Mouse (Mus musculus) induced T-regulatory cell, adult 2 months (primary cell): ENCODE measurements at regions not wholly inside any gene's neighbourhood (a gene's known extent, or its start where the extent isn't known, plus 50 kb on each side); places are given as distances from the start of the nearest gene placed in this dataset.

Experiments used
- DNase-seq: peaks from one replicate; pipeline ENCODE4 v3.0.0-alpha.2; 2012; ENCODE audit warnings: low read depth

DNA sequence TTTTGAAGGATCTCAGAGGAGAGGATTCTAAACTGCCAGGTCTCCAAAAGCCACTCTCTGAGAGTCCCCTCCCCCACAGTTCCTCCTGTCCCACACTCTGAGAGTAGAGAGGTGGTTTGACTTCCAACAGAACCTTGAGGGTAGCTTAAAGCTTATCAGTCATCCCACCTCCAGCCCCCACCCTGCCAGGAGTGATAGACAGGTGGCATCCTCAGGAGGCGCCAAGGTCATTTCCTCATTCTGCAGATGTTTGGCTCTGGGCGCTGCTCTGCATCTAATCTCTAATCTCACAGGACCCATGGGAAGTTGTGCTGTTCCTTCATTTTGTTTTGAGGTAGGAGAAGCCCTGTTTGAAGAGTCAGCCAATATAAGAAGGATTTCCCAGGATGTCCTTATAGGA is 96.2 kb downstream of the Hes1 start:
- no peak for DNase-seq

DNA sequence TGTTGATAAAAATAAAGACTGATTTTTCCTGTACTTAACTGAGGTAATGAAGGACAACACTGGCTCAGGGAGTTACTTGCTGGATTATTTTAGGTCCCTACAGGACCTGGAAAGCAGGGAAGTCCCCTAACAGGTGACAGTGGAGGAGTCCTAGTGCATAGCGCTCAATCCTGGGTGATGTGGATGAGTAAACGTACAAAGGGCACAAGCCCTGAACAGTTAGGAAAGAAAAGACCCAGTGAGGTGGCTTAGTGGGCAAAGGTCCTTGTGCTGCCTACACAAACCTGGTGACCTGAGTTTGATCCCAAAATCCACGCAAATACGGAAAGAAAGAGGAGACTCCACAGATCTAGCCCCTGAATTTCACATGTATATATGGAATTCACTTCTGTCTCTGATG is 99.1 kb downstream of the Hes1 start:
- DNase-seq, result no peak

DNA sequence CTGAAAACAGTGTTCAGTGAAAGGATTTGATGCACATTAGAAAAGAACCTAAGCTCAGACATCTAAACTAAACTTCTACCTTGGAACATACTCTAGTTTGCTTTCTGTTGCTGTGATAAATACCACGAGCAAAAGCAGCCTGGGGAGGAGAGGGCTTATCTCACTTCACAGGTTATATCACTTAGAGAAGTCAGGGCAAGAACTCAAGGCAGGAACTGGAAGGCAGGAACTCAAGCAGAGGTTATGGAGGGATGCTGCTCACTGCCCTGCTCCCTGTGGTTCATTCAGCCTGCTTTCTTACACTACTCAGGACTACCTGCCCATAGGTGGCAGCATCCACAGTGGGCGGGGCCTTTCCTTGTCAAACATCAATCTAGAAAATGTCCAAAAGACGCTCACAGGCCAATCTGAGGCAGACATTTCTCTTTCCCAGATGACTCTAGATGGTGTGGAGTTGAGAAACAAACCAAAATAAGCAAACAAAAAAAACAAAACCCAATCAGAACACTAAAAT is 101.5 kb downstream of the Hes1 start:
- DNase-seq, result no peak

DNA sequence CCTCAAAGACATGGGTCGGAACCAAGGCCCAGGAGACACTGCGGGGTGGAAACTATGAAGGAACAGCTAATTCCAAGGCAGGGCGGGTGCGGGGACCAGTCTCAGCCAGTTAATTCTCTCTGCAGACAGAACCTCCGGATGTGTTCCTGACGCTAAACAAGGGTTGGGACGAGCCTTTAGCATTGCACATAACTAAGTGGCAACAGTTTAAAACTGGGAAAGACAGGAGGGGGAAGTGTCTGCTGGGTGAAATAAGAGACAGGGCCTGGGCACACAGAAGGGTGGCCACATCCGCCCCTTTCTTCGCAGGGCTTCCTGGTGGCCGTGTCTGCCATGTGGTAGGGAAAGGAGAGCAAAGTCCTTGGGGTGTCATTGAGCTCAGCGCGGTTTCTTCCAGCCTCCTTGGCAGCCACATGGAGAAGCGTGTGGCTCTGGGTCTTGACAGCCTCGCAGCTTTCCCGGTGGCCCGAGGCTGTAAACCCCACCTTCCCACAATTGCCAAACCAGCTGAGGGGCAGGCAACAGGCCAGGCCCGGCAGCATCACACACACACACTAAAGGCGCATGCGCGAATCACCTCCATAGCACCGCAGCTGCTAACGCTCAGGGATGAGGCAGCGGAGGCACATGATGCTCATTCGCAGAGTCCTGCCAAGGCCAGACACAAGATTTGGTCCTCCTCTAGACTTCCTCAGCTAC is 95.8 kb downstream of the Cpn2 start:
- DNase-seq, result peak; percentile 50

DNA sequence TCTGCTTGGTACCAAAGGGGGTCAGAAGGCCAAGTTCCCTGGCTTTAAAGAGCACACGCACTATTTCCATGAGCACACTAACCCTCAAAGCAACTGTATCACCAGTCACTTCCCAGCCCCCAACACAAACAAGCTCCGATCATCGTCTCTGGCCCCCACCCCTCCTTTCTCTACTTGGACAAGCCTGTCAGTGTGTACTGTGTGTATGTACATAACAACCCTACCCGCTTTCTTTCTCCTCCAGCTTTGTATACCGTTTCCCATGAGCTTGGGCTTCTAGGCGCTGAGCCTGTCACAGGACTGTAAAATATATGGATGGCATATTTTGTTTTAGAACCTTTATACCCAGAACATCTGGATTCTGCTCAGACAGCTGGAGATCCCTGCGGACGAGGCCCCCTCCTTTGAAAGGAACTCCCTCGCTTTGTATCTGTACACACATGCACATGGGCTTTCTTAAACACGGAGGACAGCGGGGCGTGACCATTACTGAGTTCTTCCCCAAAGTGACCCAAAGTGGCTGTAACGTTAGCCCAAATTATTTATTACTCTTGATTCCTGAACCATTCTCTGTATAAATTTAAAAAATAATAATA is 95.1 kb downstream of the Cpn2 start:
- no peak for DNase-seq

DNA sequence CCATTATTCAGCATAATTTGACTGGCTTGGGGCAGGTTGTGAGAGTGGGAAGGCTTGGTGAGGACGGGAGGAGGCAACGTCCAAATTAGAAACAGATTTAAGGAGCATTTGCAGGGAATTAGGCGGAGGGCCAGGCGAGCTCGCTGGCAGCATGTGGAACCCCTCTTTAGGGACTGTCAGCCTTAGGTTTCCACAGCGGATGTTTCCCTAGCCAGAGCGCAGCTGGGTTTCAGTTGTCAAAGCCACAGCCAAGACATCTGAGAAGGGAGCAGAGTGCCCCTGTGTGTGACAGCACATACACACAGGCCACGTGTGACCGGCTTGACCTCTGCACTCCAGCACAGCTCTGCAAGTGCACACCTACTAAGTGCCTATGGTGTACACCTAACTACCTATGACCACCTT is 94.5 kb downstream of the Cpn2 start:
- no peak for DNase-seq

DNA sequence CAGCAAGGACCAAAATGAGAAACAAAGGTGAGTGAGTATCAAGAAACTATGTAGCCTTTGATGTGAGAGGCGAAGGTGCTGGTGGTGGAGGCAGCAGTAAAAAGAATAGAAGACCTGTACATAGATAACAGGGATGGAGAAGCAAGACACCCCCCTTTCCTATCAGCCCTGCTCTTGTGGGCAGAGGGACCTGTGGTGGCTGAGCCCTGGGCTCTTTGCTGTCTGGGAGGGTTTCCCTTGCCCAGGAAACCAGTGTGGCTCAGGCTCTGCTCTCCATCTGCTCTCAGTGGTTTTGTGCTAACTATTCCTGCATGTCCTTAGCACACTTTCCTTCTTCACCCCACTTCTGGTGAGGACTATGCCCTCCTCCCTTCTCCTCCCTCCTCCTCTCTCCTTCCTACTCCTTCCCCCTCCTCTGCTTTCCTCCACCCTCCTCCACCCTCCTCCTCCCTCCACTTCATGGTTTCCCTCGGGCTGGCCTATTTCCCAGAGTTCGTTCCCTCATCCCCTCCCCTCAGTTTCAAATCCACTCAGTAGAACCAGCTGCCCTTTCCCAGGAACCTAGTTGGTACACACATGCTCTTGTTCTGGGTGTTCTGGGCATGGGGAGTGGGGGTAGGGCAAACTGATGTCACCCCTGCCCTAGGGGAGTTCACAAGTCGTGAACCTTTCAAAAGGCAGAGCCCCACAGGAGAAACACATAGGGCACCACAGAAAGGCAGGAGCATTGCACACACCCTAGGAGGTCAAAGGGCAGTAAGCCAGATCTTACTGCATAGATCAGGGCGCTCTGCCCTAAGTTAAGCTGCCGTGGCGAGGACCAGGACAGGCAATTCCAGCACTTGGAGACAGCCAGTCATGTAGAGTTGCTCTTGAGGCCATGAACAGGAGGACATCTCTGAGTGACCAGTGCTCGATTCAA is 93.1 kb downstream of the Cpn2 start:
- no peak for DNase-seq

DNA sequence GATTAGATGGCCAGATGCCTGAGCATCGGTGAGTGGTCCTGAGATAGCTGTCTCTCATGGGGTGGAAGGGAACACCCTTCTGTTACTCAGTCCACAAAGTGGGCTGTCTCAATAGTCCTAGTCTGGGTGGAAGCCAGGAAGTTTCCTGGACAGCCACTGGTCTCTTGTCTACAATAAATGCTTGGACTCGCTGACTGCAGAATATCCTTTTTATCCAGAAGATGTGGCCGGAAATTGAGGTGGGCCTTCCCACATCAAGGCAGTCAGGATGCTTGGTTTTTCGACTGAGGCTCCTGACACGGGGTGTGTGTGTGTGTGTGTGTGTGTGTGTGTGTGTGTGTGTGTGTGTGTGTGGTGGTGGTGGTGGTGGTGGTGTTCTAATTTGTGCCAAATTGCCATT is 91.0 kb downstream of the Cpn2 start:
- no peak for DNase-seq

DNA sequence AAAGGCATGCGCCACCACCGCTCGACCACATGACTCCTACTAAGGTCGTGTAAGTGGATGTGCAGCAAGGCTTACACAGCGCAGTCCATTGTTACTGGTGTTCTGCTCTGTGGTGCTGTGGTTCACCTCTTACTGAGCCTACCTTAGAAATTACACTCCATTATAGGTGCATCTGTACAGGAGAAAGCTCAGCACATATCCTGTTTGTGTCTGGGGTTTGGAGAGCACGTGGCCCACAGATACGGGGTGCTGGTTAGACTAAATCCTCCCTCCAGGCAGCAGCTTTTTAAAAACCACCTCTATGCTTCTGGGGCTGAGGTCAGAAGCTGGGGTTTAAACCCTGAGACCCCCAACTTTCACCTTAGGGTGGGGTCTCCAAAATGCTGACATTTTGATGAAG is 89.5 kb downstream of the Cpn2 start:
- peak; percentile 50 for DNase-seq

DNA sequence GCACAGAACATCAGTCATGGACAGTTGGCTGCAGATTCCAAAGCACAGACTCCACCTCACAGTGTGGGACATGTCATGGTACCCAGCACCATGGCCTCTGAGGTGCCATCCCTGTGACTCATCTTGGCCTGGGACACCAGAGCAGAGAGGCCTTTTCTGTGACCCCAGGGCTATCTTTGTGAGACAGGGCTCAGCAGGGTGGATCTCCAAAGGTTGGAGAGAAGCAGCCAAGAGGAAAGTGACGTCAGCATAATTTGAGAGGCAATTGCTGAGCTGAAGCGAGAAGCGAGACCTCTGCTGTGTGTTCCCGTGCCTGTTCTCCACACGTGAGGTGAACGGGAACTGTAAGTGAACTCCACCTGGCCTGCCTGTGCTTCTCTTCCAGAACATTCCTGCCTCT is 88.7 kb downstream of the Cpn2 start:
- no peak for DNase-seq

DNA sequence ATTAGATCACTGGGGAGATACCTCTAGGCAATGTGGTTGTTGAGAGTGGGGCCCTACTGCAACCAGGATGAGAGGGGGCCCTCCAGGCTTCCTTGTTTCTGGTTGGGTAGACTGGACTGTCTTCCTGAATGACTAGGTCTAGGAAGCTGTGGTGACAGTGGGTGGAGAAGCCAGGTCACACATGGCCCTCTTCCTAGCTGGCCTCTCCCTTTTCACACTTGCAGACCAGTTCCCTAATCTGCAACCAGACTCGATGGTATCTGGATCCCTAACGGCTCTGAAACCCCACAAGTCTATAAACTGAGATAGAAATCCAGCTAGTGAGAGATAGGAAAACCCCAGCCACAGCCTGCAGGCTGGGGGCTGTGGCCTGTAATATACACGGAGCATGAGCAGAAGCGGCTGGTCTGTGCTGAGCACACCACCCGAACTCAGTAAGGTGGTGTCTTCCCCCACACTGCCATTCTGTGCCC is 87.8 kb downstream of the Cpn2 start:
- no peak for DNase-seq

DNA sequence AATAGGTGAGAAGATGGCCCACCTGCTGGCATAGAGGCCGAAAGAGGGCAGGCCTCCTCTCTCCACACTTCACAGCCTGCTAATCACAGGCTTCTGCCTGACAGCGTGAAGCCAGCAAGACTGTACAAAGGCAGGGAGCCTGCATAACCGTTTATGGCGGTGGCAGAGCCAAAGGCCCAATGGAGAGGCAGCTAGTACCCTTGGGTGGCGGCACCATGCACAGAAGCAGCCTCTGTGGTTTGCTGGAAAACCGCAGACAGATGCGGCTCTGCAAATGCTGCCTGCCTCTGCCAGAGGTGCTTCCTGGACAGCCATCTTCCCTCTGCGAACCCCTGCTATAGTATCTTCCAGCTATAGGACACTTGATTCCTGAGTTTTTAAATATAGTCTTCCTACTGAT is 86.2 kb downstream of the Cpn2 start:
- DNase-seq, result peak; percentile 53

DNA sequence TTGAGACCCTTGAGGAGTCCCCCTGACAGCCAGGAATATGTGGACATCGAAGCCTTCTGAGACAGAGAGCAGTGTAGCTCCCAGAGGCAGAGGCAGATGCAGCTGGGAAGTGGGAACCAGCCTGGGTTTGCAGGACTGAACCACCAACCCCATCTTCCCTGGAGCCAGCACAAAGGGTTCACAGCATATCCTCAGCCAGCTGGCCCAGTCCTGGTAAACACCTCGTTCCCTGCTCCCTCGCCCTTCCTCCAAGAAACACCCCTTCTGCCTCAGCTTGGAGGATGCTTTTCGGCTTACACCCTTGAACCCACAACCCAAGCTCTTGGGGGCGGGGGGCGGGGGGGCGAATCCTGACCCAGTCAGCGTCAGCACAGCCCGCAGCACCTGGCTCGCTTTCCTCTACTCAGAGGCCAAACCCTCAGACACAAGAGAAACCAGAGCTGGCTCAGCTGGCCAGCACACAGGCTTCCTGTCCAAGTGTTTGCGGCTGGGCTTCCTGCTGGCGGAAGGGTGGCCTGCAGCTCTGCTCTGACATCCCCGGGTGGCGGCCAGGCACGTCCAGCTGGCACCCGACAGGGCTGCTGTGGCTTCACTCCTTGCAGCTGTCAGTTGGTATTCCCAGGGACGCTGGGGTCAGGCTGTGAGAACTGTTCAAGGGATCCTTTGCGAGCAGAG is 82.6 kb downstream of the Cpn2 start:
- peak; percentile 30 for DNase-seq

DNA sequence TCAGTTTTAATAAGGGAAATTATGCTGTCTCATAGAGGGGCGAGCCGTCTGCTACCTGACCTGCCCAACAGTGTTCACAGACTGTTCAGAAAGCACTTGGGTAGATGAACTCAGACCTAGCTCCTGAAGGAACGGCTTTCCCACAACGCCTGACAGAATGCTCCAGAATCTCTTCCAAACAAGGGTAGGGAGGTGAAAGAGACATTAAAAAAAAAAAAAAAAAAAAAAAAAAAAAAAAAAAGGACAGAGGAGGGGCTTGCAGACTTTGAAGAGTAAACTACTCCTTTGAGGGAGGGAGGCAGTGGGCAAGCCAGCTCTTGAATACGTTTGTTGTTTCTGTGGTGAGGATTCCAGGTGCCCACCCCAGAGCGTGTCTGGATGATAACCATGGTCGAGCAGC is 81.6 kb downstream of the Cpn2 start:
- DNase-seq, result no peak

DNA sequence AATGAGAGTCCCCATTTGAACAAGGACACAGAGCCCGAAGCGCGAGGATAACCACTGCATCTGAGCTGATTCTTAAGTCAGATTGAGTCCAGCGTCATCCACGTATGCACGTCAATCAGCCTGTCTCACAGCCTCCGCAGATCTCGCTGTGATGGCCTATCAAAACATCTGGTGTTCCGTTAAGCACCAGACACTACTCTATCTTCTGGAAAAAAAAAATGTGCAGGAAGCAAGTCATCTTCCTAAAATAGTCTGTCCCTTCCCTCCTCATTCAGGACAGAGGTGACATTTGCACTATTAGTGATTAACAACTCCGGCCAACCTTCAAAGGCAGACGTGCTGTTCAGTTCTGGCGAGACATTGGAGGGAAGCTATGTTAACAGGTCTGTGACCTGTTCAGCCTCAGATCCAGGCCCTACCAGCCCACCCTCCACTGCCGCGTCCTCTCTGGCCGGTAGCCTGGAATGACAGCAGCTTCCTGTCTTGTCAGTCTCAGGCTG is 81.0 kb downstream of the Cpn2 start:
- DNase-seq, result peak; percentile 29

DNA sequence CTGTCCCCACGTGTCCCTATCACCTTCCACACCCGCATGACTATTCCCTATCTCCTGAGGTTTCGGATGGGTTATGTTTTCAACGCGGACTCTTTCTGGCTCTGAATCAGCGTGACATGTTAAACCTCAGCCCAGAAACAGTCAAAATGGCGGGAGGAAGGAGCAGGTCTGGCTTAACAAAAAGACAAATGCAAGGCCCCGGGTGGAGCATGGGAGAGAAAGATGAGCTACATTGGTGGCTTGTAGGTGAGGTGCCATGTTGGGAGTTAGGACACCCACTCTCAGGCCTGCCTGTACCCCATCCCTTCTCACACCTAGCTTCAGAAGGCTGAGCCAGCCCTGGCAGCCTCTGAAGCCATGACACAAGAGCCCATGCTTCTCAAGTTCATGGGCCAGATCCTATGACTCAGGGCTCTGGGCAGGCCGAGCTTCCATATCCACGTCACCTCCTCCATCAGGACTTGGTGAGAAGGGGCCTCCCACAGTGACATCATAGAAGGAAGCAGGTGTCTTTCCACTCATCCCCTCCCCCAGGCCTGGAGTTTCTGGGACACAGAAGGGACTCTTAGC is 80.5 kb downstream of the Cpn2 start:
- no peak for DNase-seq

DNA sequence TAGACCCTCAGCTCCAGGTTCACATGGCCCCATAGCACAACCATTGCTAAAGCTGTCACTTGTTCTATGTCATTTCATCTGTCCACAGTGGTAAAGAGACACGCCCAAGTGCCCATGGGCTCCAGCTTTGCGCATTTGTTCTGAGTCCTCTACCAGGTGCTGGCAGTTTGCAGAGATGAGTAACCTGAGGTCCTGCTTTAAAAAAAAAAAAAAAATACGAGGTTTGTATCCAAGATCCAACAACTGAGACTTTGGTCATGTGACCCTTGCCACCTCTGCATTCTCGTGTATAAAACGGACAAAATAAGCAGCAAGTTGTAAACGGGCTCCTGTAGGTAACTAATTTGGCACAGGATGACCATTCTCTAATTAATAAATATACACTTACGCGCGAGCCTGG is 79.9 kb downstream of the Cpn2 start:
- DNase-seq, result no peak

DNA sequence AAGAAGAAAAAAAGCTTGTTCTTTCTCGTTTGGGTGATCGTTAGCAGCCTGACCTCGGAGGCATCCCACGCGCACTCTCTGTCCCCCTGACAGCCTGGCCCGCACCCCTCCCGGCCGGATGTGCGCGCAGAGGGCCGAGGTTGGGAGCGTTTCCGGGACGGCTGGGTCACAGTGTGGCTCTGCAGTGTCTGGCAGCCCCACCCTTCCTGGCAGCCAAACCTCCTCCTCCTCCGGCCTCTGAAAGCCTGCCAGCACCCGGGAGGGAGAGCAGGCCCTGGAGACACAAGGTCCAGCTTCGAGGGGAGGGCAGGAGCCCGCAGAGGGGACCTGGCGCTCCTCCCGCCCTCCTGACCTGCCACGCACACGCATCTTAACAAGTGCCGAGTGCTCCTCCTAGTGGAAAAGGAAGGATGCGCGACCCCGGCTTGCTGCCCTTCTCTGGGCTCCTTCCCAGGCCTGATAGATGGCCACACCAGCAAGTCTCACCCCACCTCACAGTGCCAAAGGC is 79.3 kb downstream of the Cpn2 start:
- DNase-seq, result peak; percentile 83

DNA sequence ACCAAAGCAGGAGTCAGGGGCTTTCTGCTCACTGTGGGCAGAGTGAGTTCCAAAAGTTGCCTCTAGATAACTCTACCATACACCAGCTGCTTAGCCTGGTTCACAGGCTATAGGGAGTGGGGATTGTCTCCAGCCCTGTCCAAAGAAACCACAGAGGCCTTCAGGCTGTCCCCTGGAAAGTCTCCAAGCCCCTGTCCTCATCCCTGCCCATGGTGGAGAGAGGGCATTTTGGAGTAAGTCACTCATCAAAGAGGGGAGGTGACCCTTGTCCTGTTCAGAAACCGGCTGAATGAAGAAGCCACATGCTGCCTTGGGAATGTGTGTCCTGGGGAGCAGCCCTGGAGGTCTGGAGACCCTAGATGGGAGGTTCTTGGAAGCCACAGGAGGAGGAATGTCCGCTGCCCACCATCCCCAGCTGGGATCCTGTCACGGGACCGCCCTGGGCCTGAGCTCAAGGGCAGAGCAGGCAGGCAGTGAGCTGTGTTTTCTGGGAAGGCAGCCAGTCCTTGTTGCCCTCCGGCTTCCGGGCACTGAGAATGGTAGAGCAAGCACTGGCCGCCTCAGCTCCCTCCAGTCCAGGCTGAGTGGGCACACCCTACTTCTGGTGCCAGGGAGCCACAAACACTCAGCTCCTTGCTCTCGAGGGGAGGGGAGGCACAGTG is 78.4 kb downstream of the Cpn2 start:
- DNase-seq, result no peak

DNA sequence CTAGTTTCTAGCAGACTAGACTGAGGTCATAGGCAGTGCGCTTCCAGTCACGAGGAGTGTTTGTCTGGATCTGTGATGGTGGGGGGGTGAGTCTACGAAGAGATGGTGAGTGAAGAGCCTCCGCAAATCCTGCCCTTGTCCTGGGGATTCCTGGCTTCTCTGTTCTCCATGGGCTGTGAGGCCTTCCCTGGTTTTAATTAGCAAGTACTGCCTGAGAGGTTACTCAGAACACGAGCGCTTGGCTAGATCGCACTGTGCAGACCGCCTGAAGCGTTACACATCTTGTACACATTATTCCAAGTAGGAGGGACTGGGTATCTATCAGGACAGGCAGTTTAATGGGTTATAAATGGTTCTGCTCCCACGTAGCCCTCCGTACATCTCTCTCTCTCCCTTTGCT is 76.9 kb downstream of the Cpn2 start:
- DNase-seq, result no peak
